Mouse (Mus musculus) midbrain, embryonic 16.5 days (tissue): ENCODE data around the gene Dlgap5. TPM values are rescaled to one million over a fixed set of nuclear protein-coding genes. Genes with fewer than 3 reads are reported as not detected.

Source experiments
- ATAC-seq: fragments of 200-750 bp; cut with Nextera tagmentation; 2 replicates; pipeline ENCODE4 v1.8.0; 2017; ENCODE audit warnings: moderate TSS enrichment
- H3K27ac ChIP-seq: fragments of 300-500 bp; sonication (generic); 2 replicates; pipeline ENCODE4 v1.5.1; 2014; ENCODE audit warnings: mild to moderate bottlenecking, low read length, mixed read lengths
- H3K27me3 ChIP-seq: fragments of 300-500 bp; sonication (generic); 2 replicates; pipeline ENCODE4 v1.6.1; 2014; ENCODE audit warnings: low read depth, low read length, mixed read lengths; ENCODE audit not compliant: control insufficient read depth, insufficient read depth
- H3K36me3 ChIP-seq: fragments of 300-500 bp; sonication (generic); 2 replicates; pipeline ENCODE4 v1.6.1; 2014; ENCODE audit warnings: mild to moderate bottlenecking, low read length, moderate library complexity, mixed read lengths; ENCODE audit not compliant: control insufficient read depth, insufficient read depth
- H3K4me1 ChIP-seq: fragments of 300-500 bp; sonication (generic); 2 replicates; pipeline ENCODE4 v1.6.1; 2014; ENCODE audit warnings: mild to moderate bottlenecking, low read length, mixed read lengths; ENCODE audit not compliant: control insufficient read depth, insufficient read depth
- H3K4me2 ChIP-seq: fragments of 300-500 bp; sonication (generic); 2 replicates; pipeline ENCODE4 v1.6.1; 2014; ENCODE audit warnings: mild to moderate bottlenecking, low read length, mixed read lengths
- H3K4me3 ChIP-seq: fragments of 300-500 bp; sonication (generic); 2 replicates; pipeline ENCODE4 v1.5.1; 2014; ENCODE audit warnings: low read depth, mild to moderate bottlenecking, low read length, moderate library complexity, mixed read lengths
- H3K9ac ChIP-seq: fragments of 300-500 bp; sonication (generic); 2 replicates; pipeline ENCODE4 v1.6.1; 2014; ENCODE audit warnings: low read depth, low read length, mixed read lengths
- H3K9me3 ChIP-seq: fragments of 300-500 bp; sonication (generic); replicated peaks from 2 replicates; pipeline ENCODE4 v1.6.1; 2014; ENCODE audit warnings: mild to moderate bottlenecking, low read length, mixed read lengths; ENCODE audit not compliant: control insufficient read depth, poor library complexity, severe bottlenecking
- WGBS: fragments of 180-500 bp; shearing (Covaris S2); extraction: QIAGEN DNeasy Blood & Tissue Kit; methylation state at CpG from one replicate; pipeline ENCODE4 v1.1.7; 2014; 5-methylcytosine and 5-hydroxymethylcytosine counted together
- polyA plus RNA-seq: library from polyadenylated mRNA; unstranded; fragments of >200 nt; fragmentation: Nextera tagmentation; extraction: Ambion mirVana; gene quantifications from 2 replicates; pipeline ENCODE4 v1.2.1, GENCODE M21; 2015

The Dlgap5 gene
- polyA plus RNA-seq, 1 experiment from 2014 or later: 3.8 TPM

DNA sequence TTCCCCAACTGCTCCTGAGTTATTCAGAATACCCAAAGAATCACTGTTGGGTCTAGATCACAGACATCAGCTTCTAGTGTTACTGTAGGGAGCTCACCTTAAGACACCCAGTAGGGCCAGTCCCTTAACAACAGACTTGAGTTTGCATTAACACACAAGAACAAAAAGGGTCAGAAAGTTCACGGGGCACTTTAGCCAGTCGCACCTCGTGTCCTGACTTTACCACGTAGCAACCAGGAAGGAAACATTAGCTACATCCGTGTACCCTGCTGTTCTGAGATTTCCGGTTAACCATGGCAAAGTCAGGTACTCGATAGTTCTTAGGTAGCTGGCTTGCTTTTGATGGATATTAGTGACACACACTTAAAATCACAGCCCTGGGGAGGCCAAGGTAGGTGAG lies 34.3 kb downstream of the Dlgap5 start:
- ATAC-seq: no peak
- Histone ChIP-seq H3K9me3 (no peaks in the 10 kb centered on the region), H3K36me3 (0 out of 2 replicates have a peak, but pooled peaks cover 2% of the 10 kb centered on the region), H3K4me3 (no peak overlapping the region), H3K9ac (no peak overlapping the region), H3K27me3 (no peaks in the 10 kb centered on the region), H3K27ac (no peak overlapping the region), H3K4me2 (no peak overlapping the region), H3K4me1 (no peaks in the 10 kb centered on the region)
- 90% methylated on average over 7 of the region's 7 CpGs for WGBS

DNA sequence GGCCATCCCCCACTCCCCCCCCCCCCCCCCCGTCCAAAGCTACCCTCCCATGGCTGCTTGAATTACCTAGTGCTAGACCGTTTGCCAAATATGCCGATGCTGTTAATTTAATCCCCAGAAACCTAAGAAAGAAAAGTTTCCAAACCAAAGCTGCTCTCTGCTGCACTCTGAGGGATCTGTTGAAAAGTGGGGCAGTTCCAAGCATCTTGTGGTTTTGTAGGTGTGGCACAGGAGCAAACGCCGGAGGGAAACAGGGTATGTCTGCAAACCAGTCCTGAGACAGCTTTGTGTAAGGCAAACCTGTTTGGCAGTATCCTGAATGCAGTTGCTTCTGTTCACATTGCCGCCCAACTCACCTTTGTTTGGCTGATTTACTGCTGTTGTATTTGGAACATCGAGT lies 39.9 kb downstream of the Dlgap5 start:
- Histone ChIP-seq H3K4me1 (peaks cover 7% of the 10 kb centered on the region), H3K9me3 (no peaks in the 10 kb centered on the region), H3K9ac (no peak overlapping the region), H3K36me3 (no peaks in the 10 kb centered on the region), H3K27ac (no peak overlapping the region), H3K4me3 (no peak overlapping the region), H3K4me2 (no peak overlapping the region), H3K27me3 (peaks cover 8% of the 10 kb centered on the region)
- 81% methylated on average over 7 of the region's 7 CpGs for WGBS
- ATAC-seq: no peak

DNA sequence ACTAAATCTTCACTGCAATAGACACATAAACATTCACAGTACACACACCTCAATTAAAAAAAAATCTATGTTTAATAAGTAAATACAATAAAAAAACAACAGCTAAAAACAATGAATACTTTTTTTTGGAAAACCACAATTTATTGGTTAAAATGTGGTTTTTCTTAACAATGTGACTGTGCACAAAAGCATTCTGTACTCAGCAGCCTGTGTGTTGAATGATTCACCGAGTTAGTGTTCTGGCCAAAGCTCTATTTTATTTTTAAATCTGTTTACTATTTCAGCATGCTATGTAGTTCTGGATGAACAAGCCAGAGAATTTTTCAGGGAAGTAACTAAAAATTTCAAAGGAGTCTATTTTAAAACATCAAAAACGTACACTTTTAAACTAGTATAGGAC lies 41.7 kb downstream of the Dlgap5 start:
- H3K36me3 ChIP-seq: no peaks in the 10 kb centered on the region
- no peak overlapping the region for H3K4me3 ChIP-seq
- H3K27ac ChIP-seq: no peak overlapping the region
- 80% methylated on average over 2 of the region's 2 CpGs for WGBS
- H3K9me3 ChIP-seq: no peaks in the 10 kb centered on the region
- no peak for ATAC-seq
- H3K27me3 ChIP-seq: peaks cover 9% of the 10 kb centered on the region
- H3K4me1 ChIP-seq: peaks cover 7% of the 10 kb centered on the region
- H3K4me2 ChIP-seq: no peak overlapping the region
- H3K9ac ChIP-seq: no peak overlapping the region

DNA sequence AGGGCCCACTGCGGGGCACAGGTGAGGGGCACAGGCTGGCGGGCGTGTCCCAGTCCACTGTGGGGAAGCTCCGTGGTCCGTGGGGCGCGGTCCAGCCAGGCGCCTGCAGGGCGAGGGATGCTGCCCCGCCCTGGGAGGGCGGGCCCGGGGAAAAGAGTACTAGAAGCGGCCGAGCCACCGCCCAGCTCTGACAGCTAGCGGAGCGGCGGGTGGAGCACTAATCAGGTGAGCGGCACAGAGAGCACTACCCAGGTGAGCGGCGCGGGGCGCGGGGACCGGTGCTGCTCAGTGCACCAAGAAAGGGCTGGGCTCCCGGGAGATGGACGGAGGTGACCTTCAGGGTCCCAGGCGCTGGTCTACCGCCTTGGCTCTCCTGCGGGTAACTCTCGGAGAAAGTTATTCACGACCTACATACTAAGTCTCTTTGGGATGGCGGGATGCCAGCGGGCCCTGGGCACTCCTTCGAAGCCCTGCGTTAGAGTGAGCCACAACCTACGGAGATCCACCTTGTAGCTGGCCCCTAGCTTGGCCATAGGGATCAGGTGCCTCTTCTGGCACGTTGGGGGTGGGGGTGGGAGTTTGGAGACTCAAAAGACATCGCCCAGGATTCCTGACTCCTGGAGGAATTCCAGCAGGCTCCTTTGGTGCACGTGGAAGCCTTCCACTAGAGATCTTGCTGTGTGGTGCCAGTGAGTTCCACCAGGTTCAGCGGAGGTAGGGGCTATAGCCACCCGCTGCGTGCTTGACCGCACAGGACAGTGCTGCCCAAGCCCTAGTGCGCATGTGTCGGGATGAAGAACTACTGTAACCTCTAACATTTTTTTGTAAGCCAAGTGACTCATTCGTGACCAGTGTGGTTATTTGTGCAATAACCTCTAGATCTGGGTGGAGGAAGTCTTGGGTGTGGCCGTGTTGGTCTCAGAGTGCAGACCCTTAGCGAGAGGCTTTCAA lies 44.2 kb downstream of the Dlgap5 start:
- Histone ChIP-seq H3K9me3 (no peaks in the 10 kb centered on the region), H3K4me1 (peaks cover 7% of the 10 kb centered on the region), H3K27ac (no peak overlapping the region), H3K4me2 (peak overlapping the region; percentile 67), H3K36me3 (no peaks in the 10 kb centered on the region), H3K4me3 (peak overlapping the region; percentile 23), H3K27me3 (peaks cover 9% of the 10 kb centered on the region), H3K9ac (peak overlapping the region; percentile 16; the same call in 1 of the 2 replicates)
- 17% methylated on average over 47 of the region's 49 CpGs for WGBS
- peak; percentile 40; the same call in 1 of the 2 replicates for ATAC-seq

DNA sequence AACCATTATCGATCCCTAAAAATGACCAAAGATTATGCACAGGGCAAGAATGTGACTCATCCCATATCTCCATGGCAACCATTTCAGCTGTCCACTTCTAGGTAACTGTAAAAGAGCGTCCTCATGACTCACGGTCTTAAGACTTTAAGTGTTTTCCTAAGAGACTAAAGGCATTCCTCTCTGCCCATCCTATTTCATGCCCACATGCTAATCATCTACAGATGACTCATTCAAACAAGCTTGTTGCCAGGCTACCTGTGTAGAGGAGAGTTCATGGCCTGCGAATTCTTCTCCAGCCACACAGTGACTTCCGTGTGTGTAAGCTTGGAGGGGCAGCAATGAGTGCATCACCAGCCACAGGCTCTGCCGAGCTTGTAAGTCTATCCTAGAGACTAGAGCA lies 46.5 kb downstream of the Dlgap5 start:
- 56% methylated on average over 6 of the region's 6 CpGs for WGBS
- Histone ChIP-seq H3K4me3 (no peak overlapping the region), H3K4me2 (no peak overlapping the region), H3K9me3 (no peaks in the 10 kb centered on the region), H3K4me1 (peaks cover 12% of the 10 kb centered on the region), H3K36me3 (no peaks in the 10 kb centered on the region), H3K27me3 (peaks cover 9% of the 10 kb centered on the region), H3K27ac (no peak overlapping the region), H3K9ac (no peak overlapping the region)
- no peak for ATAC-seq

DNA sequence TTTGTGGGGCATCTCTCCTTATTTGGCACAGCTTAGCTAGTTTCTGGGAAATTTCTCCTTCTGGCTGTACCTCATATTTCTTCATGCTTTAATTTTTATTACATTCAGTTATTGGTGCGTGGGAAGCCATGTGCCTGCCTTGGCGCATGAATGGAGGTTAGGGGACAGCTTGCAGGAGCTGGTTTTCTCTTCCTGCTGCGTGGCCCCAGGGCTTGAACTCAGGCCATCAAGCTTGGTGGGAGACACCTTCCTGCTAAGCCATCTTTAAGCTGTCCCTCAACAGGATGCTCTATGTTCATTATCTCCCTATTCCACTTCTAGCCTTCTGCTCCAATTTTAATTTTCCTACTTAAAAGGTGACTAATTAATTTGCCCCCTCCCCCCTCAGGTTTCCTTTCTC lies 47.4 kb downstream of the Dlgap5 start:
- no peaks in the 10 kb centered on the region for H3K36me3 ChIP-seq
- H3K27ac ChIP-seq: no peak overlapping the region
- no peak for ATAC-seq
- H3K27me3 ChIP-seq: peaks cover 9% of the 10 kb centered on the region
- H3K4me1 ChIP-seq: peaks cover 12% of the 10 kb centered on the region
- no peak overlapping the region for H3K4me3 ChIP-seq
- no peak overlapping the region for H3K4me2 ChIP-seq
- no peaks in the 10 kb centered on the region for H3K9me3 ChIP-seq
- no peak overlapping the region for H3K9ac ChIP-seq
- WGBS: 91% methylated on average over 3 of the region's 3 CpGs

DNA sequence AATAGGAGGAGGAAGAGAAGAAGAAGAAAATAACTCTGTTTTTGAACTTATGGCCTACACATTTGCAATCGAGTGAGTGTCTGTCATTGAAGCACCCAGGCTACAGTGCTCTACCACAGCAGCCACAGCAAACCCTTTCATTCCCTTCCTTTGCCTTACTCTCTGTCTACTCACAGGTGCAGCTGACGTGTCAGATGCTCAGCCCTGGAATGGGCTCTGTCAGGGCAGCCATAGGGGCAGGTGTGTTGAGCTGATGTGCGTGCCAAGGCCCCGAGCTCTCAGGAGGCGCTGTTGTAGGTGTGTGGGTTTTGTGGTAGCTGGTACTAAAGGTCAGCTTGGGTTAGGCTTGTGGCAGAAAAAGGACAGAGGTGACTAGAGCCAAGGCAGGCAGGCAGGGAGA lies 48.5 kb downstream of the Dlgap5 start:
- 88% methylated on average over 5 of the region's 5 CpGs for WGBS

DNA sequence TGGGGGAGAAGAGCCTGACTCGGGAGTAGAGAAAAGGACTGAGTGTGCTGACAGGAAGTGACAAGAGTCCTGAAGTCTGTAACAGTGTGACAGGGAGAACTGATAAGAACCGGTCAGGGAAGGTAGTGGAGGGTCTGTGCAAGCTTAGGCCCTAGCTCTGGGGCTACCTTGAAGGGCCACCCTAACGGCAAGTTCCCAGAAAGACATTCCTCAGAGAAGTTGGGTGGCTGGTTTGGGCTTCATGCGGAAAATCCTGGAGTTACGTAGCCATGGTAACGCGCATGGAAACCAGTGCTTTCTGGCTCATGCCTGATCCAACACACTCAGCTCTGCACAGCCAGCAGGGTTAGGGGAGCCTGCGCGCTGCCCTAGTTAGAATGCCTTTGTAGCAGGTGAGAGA lies 50.7 kb downstream of the Dlgap5 start, which contains the start of gene Lgals3:
Gene Lgals3 (plus strand): TSS at position 291 of the 400 bp plus-strand sequence.
- peak within 1 kb of the TSS; percentile 66 for H3K27ac ChIP-seq
- H3K4me3 ChIP-seq: no peak within 1 kb of the TSS
- no peak within 1 kb of the TSS for H3K9ac ChIP-seq
- no peaks in the 10 kb centered on the region for H3K9me3 ChIP-seq
- H3K4me2 ChIP-seq: peak within 1 kb of the TSS; percentile 37
- 17% methylated on average over 9 of the region's 9 CpGs for WGBS
- no peaks in the 10 kb centered on the region for H3K36me3 ChIP-seq
- H3K27me3 ChIP-seq: no peaks in the 10 kb centered on the region
- H3K4me1 ChIP-seq: peaks cover 8% of the 10 kb centered on the region
- peak; percentile 98 for ATAC-seq

More for the DNA sequence above, 48.5 kb downstream of the Dlgap5 start:
- Histone ChIP-seq H3K27ac (no peak overlapping the region), H3K4me2 (no peak overlapping the region), H3K4me1 (peaks cover 15% of the 10 kb centered on the region), H3K36me3 (no peaks in the 10 kb centered on the region), H3K9ac (no peak overlapping the region), H3K4me3 (no peak overlapping the region), H3K27me3 (peaks cover 9% of the 10 kb centered on the region), H3K9me3 (no peaks in the 10 kb centered on the region)
- no peak for ATAC-seq

DNA sequence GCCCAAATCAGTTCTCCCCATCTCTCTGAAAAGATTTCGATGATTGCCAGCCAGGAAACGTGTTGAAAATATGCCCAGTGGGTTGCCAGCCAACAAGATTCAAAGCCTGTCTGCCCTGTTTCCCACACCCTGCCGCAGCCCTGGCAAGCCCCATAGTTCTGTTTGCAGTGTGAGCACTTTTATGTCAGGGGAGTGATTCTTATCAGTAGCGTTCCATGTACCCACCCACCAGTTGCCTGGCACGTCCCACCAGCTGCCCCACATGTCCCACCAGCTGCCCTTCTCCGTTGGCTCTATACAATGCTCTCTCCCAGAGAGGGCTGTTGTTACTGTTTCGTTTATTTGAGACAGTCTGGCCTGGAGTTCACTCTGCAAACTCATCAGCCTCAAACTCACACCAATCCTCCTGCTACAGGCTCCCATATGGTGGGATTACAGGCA lies 51.3 kb downstream of the Dlgap5 start:
- WGBS: 55% methylated on average over 7 of the region's 7 CpGs
- H3K36me3 ChIP-seq: no peaks in the 10 kb centered on the region
- no peaks in the 10 kb centered on the region for H3K9me3 ChIP-seq
- no peak overlapping the region for H3K4me3 ChIP-seq
- H3K27ac ChIP-seq: peak overlapping the region; percentile 66
- no peak overlapping the region for H3K4me2 ChIP-seq
- ATAC-seq: peak; percentile 61
- H3K4me1 ChIP-seq: peaks cover 8% of the 10 kb centered on the region
- no peak overlapping the region for H3K9ac ChIP-seq
- no peaks in the 10 kb centered on the region for H3K27me3 ChIP-seq
